Mouse (Mus musculus) adrenal gland, postnatal 10 days (tissue): ENCODE results near the gene Rpl36al. TPM values are rescaled to one million over a fixed set of nuclear protein-coding genes. Genes with fewer than 3 reads are reported as not detected.
"Not testable (repeated sequence)": the region's sequence is repeated elsewhere in the genome, so short reads cannot be mapped to it uniquely, and the experiment has no call there.

Source experiments
- DNase-seq: peaks from one replicate; pipeline ENCODE4 v3.0.0; 2021; ENCODE audit warnings: mixed read lengths
- total RNA-seq, 2 experiments: library from RNA; stranded (reverse); gene quantifications; 2 replicates each; pipeline ENCODE4 v1.2.3; 2021

The Rpl36al gene
- total RNA-seq, 2 experiments from 2014 or later: 453 to 493 TPM

GRCm38 (mm10) chr12:69196444-69197377 is 12.8 kb upstream of the Rpl36al start, which contains the start of gene Gm49383:
Gene Gm49383, minus strand, starts transcription at chr12:69197104.
- DNase-seq: peak; percentile 82

DNA sequence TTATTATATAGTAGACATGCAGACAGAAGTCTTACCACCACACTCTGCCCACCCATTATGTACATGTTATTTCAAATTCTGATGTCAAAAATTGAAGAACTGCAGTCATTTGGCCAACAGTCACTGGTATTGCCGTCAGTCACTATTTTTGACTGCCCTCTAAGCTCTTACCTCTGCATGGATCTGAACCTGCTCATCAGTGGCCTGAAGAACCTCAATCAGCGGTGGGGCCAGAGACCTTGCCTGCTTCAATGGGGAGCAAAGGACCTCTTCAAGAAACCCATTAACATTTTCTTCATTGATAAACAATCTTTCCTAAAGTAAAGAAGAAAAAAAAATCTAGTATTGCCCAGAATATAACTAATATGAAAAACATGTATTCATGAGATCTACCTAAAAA is 8.8 kb upstream of the Rpl36al start:
- no peak for DNase-seq

DNA sequence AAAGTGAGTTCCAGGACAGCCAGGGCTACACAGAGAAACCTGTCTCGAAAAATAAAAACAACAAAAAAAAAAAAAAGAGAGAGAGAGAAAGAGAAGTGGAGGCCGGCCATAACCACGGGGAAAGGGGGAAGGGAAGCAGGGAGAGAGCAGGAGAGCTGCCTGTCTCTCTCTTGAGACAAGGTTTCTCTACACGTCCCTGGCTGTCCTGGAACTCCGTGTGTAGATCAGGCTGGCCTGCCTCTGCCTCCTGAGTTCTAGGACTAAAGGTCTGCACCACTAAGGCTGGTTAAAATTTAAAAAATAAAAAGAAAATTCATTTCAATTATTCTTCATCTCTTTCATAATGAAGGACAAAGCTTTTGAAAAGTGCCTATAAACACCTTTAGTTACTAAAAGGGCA is 7.5 kb upstream of the Rpl36al start:
- DNase-seq: no peak

- DNase-seq: no peak
These were observed 6.6 kb upstream of the Rpl36al start for GRCm38 (mm10) chr12:69190522-69190921.

DNA sequence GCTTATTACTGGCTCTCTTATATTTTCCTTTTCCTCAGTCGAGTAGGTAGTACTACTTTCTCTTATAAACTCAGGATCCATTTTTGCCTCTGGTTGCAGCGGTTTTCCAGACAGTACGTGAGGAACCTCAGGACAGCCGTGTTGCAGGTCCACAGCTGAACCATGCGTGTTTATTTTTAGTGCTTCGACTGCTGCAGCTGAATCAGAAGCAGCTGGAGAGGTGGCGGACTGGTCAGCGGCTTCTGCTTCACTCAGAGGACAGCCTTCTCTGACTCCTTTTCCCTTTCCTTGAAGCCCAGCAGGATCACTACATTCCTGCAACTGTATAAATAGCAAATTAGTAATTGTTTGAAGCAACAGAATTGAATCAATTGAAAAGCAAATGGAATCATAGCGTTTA is 6.2 kb upstream of the Rpl36al start:
- no peak for DNase-seq

- peak; percentile 18 for DNase-seq
These were observed 3.1 kb upstream of the Rpl36al start for GRCm38 (mm10) chr12:69186811-69187471.

- DNase-seq: peak; percentile 9
These were observed 1.5 kb upstream of the Rpl36al start for GRCm38 (mm10) chr12:69185371-69185770.

DNA sequence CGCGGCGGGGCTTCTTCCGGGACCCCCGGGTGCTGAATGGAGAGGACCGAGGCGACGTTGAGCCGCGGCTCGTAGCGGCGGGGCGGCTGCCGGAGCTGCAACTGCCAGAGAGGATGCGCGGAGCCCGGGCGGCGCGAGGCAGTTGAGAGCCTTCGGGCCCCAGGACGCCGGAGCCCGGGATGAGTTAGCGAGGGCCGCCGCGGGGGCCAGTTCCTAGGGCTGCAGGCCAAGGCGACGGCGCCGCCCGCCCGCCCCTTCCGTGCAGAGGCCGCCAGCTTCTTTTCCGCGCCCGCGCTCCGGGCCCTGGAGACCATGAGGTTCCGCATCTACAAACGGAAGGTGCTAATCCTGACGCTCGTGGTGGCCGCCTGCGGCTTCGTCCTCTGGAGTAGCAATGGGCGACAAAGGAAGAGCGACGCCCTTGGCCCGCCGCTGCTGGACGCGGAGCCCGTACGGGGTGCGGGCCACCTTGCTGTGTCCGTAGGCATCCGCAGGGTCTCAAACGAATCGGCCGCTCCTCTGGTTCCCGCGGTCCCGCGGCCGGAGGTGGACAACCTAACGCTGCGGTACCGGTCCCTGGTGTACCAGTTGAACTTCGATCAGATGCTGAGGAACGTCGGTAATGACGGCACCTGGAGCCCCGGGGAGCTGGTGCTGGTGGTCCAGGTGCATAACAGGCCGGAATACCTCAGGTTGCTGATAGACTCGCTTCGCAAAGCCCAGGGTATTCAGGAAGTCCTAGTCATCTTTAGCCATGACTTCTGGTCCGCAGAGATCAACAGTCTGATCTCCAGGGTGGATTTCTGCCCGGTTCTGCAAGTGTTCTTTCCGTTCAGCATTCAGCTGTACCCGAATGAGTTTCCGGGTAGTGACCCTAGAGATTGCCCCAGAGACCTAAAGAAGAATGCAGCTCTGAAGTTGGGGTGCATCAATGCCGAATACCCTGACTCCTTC is 736 bp upstream of the Rpl36al start:
- DNase-seq: peak; percentile 73

DNA sequence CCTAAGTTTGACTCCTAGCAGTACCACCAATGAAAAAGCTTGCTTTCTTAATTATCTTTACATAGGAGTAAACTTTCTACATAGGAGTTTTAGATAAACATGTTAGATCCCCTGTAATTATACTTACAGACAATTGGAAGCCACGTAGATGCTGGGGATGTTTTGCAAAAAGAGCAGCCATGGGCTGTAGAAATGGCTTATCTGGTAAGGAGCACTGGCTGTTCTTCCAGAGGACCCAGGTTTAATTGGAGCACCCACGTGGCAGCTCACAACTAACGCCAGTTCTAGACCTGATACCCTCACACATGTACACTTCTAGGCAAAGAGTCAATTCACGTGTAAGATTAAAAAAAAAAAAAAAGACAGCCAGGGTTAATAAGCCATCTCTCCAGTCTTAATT is 2.1 kb downstream of the Rpl36al start:
- DNase-seq: no peak

GRCm38 (mm10) chr12:69179371-69179770 is 4.5 kb downstream of the Rpl36al start:
- DNase-seq: no peak

GRCm38 (mm10) chr12:69177526-69177925 is 6.4 kb downstream of the Rpl36al start:
- DNase-seq: no peak

GRCm38 (mm10) chr12:69175975-69176374 is 7.9 kb downstream of the Rpl36al start:
- no peak for DNase-seq

- DNase-seq: no peak
These were observed 12.6 kb downstream of the Rpl36al start for GRCm38 (mm10) chr12:69171307-69171706.

GRCm38 (mm10) chr12:69168461-69169106 is 15.3 kb downstream of the Rpl36al start, which contains the start of gene Lrr1:
Gene Lrr1, plus strand, starts transcription at chr12:69168814.
- peak; percentile 88 for DNase-seq

- DNase-seq: no peak
These were observed 16.0 kb downstream of the Rpl36al start for GRCm38 (mm10) chr12:69167656-69168460.

- DNase-seq: not testable (repeated sequence)
These were observed 16.9 kb downstream of the Rpl36al start for GRCm38 (mm10) chr12:69166861-69167581.

GRCm38 (mm10) chr12:69164904-69165303 is 19.0 kb downstream of the Rpl36al start:
- no peak for DNase-seq

- DNase-seq: not testable (repeated sequence)
These were observed 20.3 kb downstream of the Rpl36al start for GRCm38 (mm10) chr12:69163586-69163985.

DNA sequence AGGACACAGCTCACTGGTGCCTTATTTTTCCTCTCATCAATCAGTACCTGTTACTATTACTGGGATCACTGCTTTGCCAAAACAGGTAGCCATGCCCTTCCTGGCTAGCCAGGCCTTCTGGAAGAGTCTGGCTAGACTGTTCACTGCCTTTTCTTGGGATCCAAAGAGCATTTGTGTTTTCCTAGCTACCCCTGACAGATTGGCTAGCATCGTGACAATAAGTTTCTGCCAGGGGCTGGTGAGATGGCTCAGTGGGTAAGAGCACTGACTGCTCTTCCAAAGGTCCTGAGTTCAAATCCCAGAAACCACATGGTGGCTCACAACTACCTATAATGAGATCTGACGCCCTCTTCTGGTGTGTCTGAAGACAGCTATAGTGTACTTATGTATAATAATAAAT is 23.2 kb downstream of the Rpl36al start:
- not testable (repeated sequence) for DNase-seq

GRCm38 (mm10) chr12:69159578-69159940 is 24.3 kb downstream of the Rpl36al start:
- no peak for DNase-seq
